Mouse (Mus musculus) adrenal gland, postnatal 36 days (tissue): ENCODE results near the gene Tenm3. TPM values are rescaled to one million over a fixed set of nuclear protein-coding genes. Genes with fewer than 3 reads are reported as not detected.

Experiments used
- DNase-seq, 2 experiments: peaks; one replicate each; pipeline ENCODE4 v3.0.0; 2021; ENCODE audit warnings: mixed read lengths in 1 of 2
- total RNA-seq, 2 experiments: library from RNA; stranded (reverse); gene quantifications; 2 replicates each; pipeline ENCODE4 v1.2.3; 2021

Gene Tenm3
- total RNA-seq, 2 experiments from 2014 or later: 5.4 to 36.3 TPM

DNA sequence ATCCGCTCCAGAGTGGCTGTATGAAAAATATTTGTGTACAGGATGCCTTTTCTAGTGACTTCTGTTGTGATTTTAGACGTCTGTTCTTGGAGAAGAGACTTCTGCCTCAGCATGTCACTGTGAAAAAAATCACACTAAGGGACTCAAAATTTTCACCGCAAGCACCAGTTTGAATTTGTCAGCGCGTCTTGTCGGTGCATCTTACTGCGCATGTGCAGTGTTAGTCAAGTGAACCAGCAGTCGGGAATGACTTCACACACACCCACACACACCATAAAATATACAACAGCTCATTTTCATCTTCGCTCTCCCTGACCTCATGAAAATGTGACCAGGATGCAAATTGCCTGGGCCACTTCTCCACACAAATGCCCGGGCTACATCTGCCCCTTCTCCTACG is 568.7 kb downstream of the Tenm3 start:
- DNase-seq: no peak

DNA sequence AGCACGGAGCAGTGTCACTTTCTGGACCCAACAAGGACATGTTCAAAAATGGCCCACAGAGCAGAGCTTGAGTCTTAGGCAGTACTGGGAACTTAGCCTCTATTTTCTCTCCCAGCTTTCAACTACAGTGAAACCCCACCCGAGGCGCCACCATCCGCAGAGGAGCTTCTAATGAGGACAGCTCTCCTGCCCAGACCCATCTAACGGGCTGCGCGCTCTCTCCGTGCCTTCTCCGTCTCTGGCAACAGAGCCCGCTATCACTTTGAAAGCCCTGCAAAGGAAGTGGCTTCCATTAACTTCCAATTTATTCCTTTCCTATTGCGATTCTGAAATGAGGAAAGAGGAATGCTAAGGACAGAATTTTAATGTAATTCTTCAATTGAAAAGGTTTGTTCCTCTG is 569.2 kb downstream of the Tenm3 start:
- no peak for DNase-seq

DNA sequence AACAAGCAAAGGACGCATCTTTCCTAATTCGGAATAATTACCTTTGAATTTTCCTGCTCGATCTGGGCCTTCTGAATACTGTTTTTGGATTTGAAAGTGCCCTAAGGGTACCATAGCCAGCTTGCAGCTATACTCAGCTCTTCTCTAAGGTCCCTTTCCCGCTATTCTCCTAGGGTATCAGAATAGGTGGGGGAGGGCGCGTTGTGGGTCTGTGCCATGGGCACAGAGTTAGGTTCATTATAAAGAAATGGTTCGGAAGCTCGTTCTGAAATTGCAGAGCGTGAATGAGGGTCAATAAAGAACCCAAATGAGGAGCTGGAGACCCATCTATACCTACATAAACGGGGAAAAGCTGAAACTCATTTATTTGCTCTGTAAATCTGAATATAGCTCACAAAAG is 575.1 kb downstream of the Tenm3 start:
- DNase-seq: no peak

DNA sequence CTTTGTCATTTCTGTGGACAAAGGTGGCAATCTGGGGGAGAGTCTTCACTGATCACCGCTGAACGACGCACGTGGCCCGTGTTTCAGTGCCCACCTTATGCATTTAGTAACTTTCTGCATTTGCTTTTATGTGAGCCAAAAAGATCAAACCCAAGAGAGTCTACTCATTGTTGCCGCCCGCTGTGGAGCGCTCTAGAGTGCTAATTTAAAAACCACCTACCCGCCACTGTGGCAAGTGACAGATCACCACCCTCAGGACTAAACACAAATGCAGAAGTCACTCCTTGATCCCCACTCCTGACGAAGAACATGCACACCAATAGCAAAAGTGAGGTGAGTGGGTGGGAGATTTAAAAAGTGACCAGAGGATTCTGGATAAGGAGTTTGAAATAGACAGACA is 583.5 kb downstream of the Tenm3 start:
- DNase-seq: no peak

DNA sequence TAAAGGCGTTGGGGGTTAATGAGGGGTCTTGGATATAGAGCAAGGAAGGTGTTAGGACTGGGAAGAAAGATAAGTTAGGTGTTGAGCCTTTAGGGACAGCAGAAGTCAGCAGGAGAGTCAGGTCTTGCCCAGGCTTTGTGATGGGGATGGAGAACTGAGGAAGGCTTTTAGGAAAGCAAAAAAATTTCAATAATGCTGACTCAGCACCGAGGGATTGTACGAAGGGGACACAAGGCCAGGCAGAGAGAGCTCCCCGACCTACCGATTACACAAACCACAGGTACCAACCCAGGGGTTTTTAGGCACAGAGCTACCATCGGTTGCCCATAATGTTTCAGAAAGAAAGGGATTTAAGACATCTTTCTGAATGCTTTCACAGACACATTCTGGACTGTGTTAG is 583.9 kb downstream of the Tenm3 start:
- no peak for DNase-seq

DNA sequence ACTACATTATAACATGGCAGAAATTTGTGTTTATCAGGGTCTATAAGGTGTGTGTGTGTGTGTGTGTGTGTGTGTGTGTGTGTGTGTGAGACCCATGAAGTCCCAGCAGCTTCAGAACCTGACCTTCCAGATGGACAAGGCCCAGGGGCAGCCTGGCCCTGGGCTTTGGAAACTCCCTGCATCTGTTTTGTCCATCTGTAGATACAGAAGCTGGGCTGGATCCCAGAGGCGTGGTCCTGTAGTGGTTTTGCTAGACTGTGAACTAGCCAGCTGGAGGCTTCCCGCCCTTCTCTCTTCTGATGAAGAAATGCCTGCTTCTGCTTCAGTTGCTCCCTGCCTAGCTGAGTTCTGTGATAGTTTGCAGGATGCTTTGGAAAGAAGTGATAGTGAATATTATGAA is 599.9 kb downstream of the Tenm3 start:
- DNase-seq: no peak

DNA sequence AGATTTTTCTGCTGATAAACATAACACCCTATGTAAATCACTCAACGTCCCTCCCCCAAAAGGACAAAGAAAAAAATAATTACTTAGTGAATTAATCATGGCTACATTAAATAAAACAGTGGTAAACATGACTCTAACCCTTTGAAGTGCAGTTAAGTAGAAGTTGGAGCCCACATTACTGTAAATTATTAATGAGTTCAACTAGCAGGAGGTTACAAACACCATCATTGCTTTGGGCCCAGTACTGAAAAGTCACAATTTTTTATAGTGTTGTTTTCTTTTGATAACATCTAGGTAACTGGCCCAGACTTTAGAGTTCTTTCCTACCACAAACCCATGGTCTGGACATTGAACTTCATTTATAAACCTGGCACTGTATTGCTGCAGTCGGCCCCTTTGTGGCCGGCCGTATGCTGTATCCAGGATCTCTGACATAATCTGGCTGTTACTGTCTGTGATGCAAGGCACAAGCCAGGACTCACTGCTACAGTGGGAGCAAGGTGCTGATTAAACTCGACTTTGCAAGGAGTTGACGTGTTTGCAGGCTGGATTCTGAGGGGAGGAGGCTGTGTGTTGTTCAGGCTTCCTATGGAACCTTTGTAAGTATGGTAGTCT is 602.7 kb downstream of the Tenm3 start:
- no peak for DNase-seq

DNA sequence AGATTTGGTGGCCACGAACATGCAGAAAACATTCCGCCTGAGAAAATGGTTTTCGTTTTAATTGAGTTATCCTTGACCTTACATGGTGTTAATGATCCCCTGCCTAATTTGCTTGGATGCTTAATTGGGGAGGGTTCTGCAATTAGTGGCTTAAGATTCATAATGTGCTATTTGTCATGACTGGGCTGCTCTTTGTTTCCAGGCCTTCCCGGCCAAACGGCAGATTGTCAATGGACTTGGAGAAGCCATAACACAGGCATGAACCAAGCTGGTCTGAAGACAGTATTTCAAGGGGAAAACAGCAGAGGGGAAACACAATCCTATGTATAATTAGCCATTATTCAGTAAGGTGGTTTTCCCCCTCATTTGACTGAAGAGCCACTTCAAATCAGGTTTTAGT is 606.8 kb downstream of the Tenm3 start:
- no peak for DNase-seq

DNA sequence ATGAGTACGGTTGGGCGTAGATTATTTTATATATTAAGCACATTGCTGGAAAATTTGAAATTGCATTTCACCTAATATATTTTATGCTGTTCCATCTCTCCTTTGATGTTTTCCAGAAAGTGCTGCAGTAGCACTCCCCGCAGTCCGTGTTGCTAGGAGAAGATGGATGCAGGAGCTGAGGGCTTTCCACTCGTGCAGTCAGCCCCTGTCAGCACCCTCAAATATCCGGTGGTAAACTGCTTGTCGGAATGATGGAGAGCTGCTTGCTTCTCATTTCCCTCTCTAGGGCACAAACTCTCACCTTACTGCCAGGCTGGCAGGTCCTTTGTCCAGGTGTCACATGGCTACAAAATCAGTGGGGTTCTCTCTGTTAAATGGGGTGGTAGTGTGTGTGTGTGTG is 610.8 kb downstream of the Tenm3 start:
- no peak for DNase-seq

DNA sequence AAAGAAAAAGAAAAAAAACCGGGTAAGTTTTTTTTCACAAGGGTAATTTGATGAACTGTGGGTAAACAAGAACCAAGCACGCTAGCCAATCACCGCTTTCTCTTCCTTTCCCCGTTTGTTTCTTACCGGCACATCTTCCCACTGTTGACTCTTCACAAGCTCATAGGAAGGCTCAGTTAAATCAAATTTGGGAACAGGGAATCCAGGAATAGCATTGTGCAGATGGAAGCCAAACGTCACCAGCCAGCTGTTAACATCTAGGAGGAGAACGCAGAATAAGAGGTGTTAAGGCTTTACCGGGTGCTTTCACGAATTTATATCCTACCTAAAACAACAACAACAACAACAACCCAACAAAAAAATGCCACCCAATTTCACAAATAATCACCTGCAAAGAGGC is 611.9 kb downstream of the Tenm3 start:
- DNase-seq: no peak

DNA sequence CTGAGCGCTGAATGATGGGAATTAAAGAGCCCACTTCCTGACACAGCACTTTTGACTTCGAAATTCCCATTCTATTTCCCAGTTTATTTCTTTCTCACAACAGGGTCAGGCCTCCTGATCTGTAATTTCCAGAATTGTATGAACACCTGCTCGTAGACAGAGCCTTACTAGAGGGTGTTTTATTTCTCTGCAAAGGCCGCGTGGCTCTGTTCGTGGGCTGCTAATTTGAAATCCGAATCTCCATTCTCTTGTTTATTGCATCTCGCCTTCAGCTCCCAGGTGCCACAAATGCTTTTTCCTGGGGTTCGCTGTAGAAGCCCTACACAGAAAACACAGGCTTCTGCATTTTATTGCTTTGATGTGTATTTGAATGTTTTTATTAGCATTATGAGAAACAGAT is 612.4 kb downstream of the Tenm3 start:
- no peak for DNase-seq

DNA sequence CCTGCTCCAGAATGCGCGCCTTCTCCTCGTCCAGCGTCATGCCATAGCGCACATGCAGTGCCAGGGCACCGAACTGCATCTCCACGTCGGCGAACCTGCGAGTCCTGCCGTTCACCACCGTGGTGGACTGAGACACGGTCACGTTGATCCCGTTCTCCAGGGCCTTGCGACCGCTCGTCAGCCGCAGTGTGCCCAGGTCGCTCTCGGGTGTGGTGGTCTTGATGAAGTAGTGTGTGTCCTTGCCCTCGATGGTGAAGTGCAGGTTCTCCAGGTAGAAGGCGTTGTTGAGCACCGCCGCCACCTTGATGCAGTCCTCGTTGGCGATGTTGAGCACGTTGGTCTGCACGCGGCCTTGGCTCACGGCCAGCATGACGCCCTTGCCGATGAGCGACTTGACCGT is 615.1 kb downstream of the Tenm3 start:
- DNase-seq: no peak

DNA sequence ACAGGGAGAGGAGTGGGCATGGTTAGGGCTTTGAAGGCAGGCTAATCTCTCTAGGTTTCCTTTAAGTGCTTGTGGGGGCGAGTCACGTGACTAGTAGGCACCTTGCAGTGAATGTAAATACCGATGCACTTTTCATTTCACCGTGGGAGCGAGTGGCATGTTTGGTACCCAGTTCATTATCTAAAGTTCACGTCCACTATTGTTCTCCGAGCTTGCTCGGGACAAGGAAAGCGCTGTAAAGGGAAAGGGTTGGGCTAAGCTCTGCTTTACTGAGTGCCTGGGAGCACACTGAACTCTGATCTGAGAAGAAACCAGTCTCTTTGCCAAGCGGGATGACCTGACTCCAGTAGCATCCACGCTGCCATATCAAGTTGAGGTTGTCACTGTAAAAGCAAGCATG is 619.0 kb downstream of the Tenm3 start:
- DNase-seq: no peak

DNA sequence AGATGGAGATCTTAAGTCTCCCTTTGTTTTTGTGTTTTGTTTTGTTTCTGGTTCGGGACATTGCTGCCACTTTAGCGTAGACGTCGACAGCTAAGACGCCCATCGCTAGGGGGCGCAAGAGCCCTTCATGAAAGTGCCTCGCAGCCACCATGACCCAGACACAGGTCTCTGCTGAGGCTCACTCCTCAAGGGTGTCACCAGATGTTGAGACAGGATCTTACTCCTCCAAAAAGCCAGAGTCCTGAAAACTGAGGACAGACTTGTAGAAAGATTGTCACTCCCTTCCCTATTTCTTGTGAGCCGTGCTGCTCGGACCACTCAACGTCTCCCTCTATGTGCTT is 621.4 kb downstream of the Tenm3 start:
- DNase-seq: peak; percentile 88 to 91

DNA sequence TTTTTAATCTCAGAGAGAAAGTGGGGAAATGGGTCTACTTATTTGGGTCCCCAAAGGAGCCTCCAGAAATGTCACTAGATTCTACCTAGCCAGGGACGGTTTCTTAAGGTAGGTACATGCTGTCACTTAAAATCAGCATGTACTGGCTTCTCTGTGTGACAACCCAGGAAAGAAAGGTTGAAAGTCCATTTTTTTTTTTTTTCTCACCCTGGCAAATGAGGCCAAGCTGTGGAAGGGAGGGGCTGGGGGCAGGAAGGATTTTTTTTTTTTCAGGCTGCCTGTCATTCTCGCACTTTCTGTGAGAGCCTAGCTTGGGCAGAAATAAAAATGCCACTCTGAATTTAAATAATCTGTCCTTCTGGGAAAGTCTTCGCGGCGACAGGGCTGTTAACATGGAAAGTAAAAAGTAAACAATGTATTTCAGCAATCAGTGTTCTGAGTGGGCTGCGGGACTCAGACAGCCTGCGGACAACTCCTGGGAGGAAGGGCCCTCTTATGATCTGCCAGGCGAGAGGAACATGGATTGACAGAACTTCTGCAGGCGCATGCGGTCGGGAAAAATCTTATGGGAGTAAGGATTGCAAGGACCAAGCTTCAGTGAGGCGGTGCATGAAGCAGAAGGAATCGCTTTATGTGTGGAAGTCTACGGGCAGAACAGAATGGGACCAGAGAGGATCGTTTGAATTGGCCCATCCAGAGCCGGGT is 621.9 kb downstream of the Tenm3 start:
- peak in 1 of 2 experiments; percentile 18 for DNase-seq

DNA sequence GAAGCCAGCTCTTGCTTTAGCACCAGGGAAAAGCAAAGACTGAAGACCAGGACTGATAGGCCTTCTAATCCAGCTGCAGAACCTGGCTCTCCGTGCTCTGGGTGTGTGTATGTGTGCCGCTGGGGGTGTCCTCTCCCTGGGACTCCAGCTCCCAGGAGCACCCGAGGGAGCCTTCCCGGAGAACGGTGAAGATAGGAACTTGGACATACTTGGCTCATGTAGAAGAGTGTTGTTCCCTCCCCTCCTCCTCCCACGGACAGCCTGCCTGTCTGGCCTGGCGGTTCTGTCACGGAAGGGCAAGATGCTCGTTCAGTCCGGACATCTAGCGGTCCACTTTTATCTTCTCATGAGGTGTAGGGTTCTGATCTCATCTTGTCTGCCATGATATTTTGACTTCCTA is 622.4 kb downstream of the Tenm3 start:
- DNase-seq: no peak

DNA sequence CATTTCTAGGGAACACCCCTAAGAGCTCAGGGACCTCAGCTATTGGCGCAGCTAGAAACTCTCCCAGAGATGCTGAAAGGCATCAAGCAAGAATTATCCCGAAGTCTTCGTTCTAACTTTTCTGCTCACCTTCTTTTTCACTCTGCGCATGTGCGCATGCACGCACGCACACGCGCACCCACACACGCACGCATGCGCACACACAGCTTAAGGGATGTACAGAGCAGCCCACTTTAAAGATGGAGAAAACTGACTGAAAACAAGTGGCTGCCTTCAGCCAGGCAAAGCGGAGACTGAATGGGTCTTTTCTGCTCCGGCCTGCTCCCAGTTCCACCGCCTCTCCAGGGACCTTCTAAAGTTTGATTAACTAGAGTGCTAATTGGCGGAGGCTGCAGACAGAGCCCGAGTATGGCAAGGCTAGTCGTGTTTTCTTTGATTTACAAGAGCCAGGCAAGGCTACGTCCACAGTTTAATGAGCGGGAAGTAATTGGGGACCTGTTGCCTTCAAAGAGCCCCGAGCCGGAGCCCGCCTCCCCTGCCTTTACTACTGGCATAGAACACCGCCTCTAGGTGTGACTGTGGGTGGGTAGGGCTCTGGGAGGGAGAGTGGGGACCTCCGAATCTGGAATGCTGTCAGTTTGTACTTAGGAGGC is 623.1 kb downstream of the Tenm3 start:
- DNase-seq: no peak

DNA sequence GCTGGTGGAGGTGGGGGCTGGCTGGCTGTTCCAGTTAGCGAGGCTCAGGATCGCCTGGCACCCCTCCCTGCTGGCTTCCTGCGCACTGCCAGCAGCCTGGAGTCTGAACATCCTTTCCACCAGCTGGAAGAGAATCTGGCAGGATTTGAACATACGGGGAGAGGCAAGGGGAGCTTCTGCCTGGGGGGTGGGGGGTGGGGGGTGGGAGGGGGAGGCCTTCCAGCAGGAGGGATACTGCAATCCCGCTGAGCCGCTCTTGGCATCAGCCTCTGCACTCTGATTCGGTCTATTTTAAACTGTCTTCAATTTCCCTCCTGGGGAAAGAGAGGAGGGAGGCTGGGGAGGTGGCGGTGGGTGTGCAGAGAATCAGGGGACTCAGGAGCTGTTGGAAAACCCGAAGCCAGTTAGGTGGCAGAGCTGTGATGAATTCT is 628.7 kb downstream of the Tenm3 start:
- no peak for DNase-seq

DNA sequence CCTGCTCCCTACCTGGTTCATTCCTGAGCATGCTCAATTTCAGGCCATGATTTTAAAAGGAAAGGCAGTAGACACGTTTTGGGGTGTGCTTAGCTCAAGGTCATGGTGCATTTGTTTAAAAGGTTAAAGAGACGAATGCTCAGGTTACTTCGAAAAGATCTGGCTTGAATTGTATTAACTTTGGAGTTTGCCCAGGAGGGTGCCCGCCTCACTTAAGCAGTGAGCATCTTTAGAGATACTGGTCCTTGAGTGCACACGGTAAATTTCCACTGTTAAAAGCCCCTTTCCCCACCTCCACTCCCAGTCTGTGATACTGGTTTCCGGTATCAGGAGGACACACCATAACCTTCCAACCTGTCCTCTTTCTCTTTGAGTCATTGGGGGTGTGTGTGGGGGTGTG is 629.4 kb downstream of the Tenm3 start:
- DNase-seq: no peak

DNA sequence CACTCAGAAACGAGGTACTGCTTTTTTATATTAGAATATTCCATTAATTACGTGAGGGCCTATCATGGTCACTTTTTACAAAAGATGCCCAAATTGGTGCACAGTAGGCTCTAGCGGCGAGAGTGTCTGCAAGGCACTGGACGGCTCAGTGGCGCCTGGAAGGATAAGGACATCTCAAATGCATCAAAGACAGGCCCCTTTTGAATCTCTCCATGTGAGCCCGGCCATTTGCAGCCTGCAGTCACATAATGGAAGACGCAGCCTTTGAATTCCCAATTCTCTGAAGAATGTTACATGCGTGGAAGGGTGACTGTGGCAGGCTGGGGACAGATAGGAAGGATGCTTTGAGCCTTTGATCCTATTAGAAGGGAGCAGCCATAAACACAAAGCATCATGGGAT is 631.8 kb downstream of the Tenm3 start:
- no peak for DNase-seq

DNA sequence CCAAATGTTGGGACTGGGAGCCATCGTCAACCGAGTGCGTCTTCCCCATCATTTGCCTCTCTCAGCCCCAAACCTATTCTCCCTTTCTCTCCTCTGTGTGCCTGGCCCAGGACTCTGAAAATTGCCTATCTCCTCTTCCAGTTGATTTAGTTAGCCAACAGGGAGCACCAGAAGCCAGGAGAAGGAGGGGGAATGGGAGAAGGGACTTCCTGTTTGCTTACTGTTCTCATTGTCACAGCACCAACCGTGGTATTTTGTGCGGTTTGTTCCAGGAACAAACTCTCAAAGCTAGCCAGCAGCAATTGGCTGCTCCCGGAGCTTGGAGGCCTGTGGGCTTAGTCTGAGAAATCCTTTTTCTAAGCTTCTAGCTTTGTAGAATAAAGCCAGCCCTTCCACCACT is 636.2 kb downstream of the Tenm3 start:
- DNase-seq: no peak

DNA sequence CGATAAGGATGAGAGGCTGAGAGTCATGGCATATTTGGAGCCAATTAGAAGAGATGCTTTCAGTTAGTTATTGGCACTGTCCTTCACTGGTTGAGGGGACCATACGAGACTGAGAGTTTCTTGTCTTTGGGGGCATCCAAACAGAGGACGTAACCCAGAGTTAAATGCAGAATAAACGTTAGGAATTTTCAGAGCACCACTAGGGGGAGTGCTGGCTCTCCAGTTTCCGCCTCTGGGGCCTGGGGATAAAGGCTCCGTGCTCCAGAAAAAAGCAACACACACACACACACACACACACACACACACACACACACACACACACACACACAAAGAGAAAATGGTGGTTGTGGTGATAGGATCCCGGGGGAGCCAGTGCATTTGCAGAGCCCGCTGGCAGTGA is 636.8 kb downstream of the Tenm3 start:
- DNase-seq: no peak

DNA sequence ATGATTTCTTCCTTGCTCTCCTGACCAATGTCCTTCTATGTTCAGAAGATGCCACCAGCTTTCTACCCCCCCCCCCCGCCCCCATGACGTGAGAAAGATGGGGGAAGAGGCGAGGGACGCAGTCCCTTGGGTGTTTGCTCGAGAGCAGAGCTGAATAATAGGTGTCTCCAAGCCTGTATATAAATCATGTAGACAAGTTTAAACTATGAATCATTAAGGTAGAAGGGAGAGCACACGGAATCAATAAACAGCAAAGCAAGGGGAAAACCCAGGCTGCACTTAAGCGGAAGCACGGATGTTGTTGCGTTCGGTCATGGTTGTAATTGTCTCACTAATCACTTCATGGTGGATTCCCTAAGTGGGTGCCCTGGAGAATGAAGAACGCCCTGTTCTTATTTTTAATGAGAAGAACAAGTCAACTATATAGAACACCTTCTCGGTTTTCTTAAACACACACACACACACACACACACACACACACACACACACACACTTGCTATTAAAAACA is 638.9 kb downstream of the Tenm3 start:
- DNase-seq: no peak
